Mouse (Mus musculus) lung, adult 2 months (tissue): ENCODE measurements around the gene Akirin2.

Experiments used
- CTCF ChIP-seq: fragments of 200-500 bp; IDR thresholded peaks from 2 replicates; pipeline ENCODE4 v1.5.1; 2011; ENCODE audit warnings: mild to moderate bottlenecking, low read length, control low read depth; ENCODE audit not compliant: insufficient read depth
- POLR2A ChIP-seq: fragments of 200-500 bp; IDR thresholded peaks from 2 replicates; pipeline ENCODE4 v1.6.1; 2011; ENCODE audit warnings: low read depth, mild to moderate bottlenecking, control low read depth, low read length, borderline replicate concordance; ENCODE audit errors: extremely low read depth

- TF ChIP-seq POLR2A (no peak), CTCF (no peak)
Measured at GRCm38 (mm10) chr4:34579215-34579614, 28.5 kb downstream of the Akirin2 start.
